9 mouse cellular contexts compared by ENCODE assay signal in genomic region chr1:46066015-46066414, GRCm38 (mm10). TPM values are rescaled to one million over a fixed set of nuclear protein-coding genes. Genes with fewer than 3 reads are reported as not detected.
DNase-seq lines count a peak whose midpoint lies in the region; ATAC-seq and TF ChIP-seq lines count a peak whose summit lies in the region.
"Had no signal": no experiment of that assay in that cellular context is flagged by ENCODE, and none has a peak within 500 bp of the region (broad histone marks: within the 10 kb centered on the region; RNA-seq: fewer than 3 reads in every experiment).

Gene Dnah7b (plus strand): TSS chr1:46066315.

- H3K4me2 ChIP-seq in heart, embryonic 11.5 days, result peak within 1 kb of the TSS; percentile 62
- peak within 1 kb of the TSS; percentile 83 for H3K4me2 ChIP-seq in heart, postnatal 0 days (ENCODE audit: low read depth, low read length)
- peak within 1 kb of the TSS; percentile 63 for H3K4me2 ChIP-seq in liver, postnatal 0 days (ENCODE audit: low read depth, low read length)

- no peak for TF ChIP-seq EP300 in heart, postnatal 0 days (IDR thresholded peaks at IDR 0.05; ENCODE audit: low read depth)
- TF ChIP-seq EP300 in liver, postnatal 0 days (IDR thresholded peaks at IDR 0.05; ENCODE audit: low read depth), result no peak

- H3K36me3 ChIP-seq in heart, embryonic 11.5 days (ENCODE audit: control insufficient read depth, insufficient read depth, low read length), result no peaks in the 10 kb centered on the region
- no peaks in the 10 kb centered on the region for H3K36me3 ChIP-seq in heart, postnatal 0 days (replicated peaks; ENCODE audit: control insufficient read depth, insufficient read depth, low read length)
- H3K36me3 ChIP-seq in liver, postnatal 0 days (replicated peaks; ENCODE audit: insufficient read depth, low read length), result no peaks in the 10 kb centered on the region

- H3K4me3 ChIP-seq in heart, embryonic 11.5 days (ENCODE audit: low read depth, low read length), result peak within 1 kb of the TSS; percentile 61
- peak within 1 kb of the TSS; percentile 53 for H3K4me3 ChIP-seq in bone marrow macrophage, adult 2 months (ENCODE audit: insufficient read depth, low read length)
- peak within 1 kb of the TSS; percentile 68 for H3K4me3 ChIP-seq in heart, postnatal 0 days (ENCODE audit: low read depth, low read length)
- peak within 1 kb of the TSS; percentile 42 for H3K4me3 ChIP-seq in liver, postnatal 0 days (ENCODE audit: low read depth, low read length)

- H3K9me3 ChIP-seq in heart, embryonic 11.5 days (replicated peaks; ENCODE audit: control insufficient read depth, low read length), result no peaks in the 10 kb centered on the region
- no peaks in the 10 kb centered on the region for H3K9me3 ChIP-seq in heart, postnatal 0 days (replicated peaks; ENCODE audit: control insufficient read depth, low read length)
- no peaks in the 10 kb centered on the region for H3K9me3 ChIP-seq in liver, postnatal 0 days (ENCODE audit: low read length)

- TF ChIP-seq CTCF in bone marrow macrophage, adult 2 months (IDR thresholded peaks at IDR 0.05; ENCODE audit: low read depth, low read length), result no peak
- TF ChIP-seq CTCF in heart, postnatal 0 days (IDR thresholded peaks at IDR 0.05; ENCODE audit: low read depth), result no peak
- TF ChIP-seq CTCF in liver, postnatal 0 days (IDR thresholded peaks at IDR 0.05; ENCODE audit: low read depth), result no peak

- no peak for TF ChIP-seq POLR2A in bone marrow macrophage, adult 2 months (IDR thresholded peaks at IDR 0.05; ENCODE audit: borderline replicate concordance, low read depth, low read length)

- H3K9ac ChIP-seq in heart, embryonic 11.5 days (ENCODE audit: low read depth, low read length), result peak within 1 kb of the TSS; percentile 84
- H3K9ac ChIP-seq in heart, postnatal 0 days (replicated peaks; ENCODE audit: low read depth, low read length), result peak within 1 kb of the TSS; percentile 61
- peak within 1 kb of the TSS; percentile 58 for H3K9ac ChIP-seq in liver, postnatal 0 days (replicated peaks)

- H3K27ac ChIP-seq in heart, embryonic 11.5 days (ENCODE audit: low read depth, low read length), result peak within 1 kb of the TSS; percentile 84
- H3K27ac ChIP-seq in bone marrow macrophage, adult 2 months (ENCODE audit: insufficient read depth, low read depth, low read length), result no peak within 1 kb of the TSS
- H3K27ac ChIP-seq in heart, postnatal 0 days (ENCODE audit: low read depth), result peak within 1 kb of the TSS; percentile 76
- H3K27ac ChIP-seq in liver, postnatal 0 days (ENCODE audit: low read depth), result no peak within 1 kb of the TSS

- intact Hi-C loops in heart, postnatal 14 days (cut with DNase I), result no loop called here

- H3K4me1 ChIP-seq in heart, embryonic 11.5 days (ENCODE audit: control insufficient read depth, insufficient read depth, low read length), result no peaks in the 10 kb centered on the region
- H3K4me1 ChIP-seq in bone marrow macrophage, adult 2 months (ENCODE audit: control insufficient read depth, insufficient read depth, low read length), result no peaks in the 10 kb centered on the region
- no peaks in the 10 kb centered on the region for H3K4me1 ChIP-seq in heart, postnatal 0 days (ENCODE audit: control insufficient read depth, insufficient read depth)
- no peaks in the 10 kb centered on the region for H3K4me1 ChIP-seq in liver, postnatal 0 days (ENCODE audit: insufficient read depth)

- WGBS in heart, embryonic 11.5 days (ENCODE audit: insufficient replicate concordance), result 39% methylated on average over 1 of the region's 1 CpGs
- WGBS in heart, postnatal 0 days, result 19% methylated on average over 1 of the region's 1 CpGs
- WGBS in liver, postnatal 0 days (ENCODE audit: insufficient replicate concordance), result 33% methylated on average over 1 of the region's 1 CpGs

- no peaks in the 10 kb centered on the region for H3K27me3 ChIP-seq in heart, embryonic 11.5 days (ENCODE audit: control insufficient read depth, insufficient read depth, low read length)
- no peaks in the 10 kb centered on the region for H3K27me3 ChIP-seq in heart, postnatal 0 days (ENCODE audit: control insufficient read depth, insufficient read depth, low read length)
- H3K27me3 ChIP-seq in liver, postnatal 0 days (ENCODE audit: insufficient read depth, low read length), result no peaks in the 10 kb centered on the region

- DNase-seq in heart, postnatal 14 days, result no peak
- DNase-seq in heart, postnatal 0 days (ENCODE audit: low spot score), result no peak
- DNase-seq in liver, postnatal 0 days, result no peak
- no peak for DNase-seq in MN1 (ENCODE audit: low spot score)
- no peak for DNase-seq in layer of hippocampus, adult 8-10 months (ENCODE audit: low spot score in 2 of 2)
- DNase-seq: thymus, adult 18-20 months had no signal

- no peak for ATAC-seq in heart, embryonic 11.5 days (replicated peaks; ENCODE audit: insufficient number of reproducible peaks, low FRiP score, low TSS enrichment)
- no peak for ATAC-seq in heart, postnatal 0 days (ENCODE audit: insufficient read depth, low read depth)
- ATAC-seq in liver, postnatal 0 days, result no peak
- no peak for ATAC-seq in activated CD4-positive, CD25-positive, alpha-beta regulatory T cell, adult 4 months

RNA-seq across cellular contexts. Expression of gene Dnah7b, which starts in this region (rescaled TPM):
- polyA plus RNA-seq in heart, embryonic 11.5 days (2014; fragmentation: Nextera tagmentation; extraction: Ambion mirVana), result 3.0 and 3.8 TPM in 2 replicates
- under 1 TPM; 0.73 to 0.79 TPM for total RNA-seq in heart, postnatal 14 days (2021)
- not detected in 2 replicates for polyA plus RNA-seq in bone marrow macrophage, adult 2 months (2012; ENCODE audit: insufficient read depth, insufficient read length, missing spikeins)
- total RNA-seq in heart, postnatal 0 days (2014; rRNA removed; ENCODE audit: low replicate concordance), result 1.4 and 2.4 TPM in 2 replicates
- 0.52 and 0.59 TPM in 2 replicates for polyA plus RNA-seq in heart, postnatal 0 days (2015; fragmentation: Nextera tagmentation; extraction: Ambion mirVana)
- polyA plus RNA-seq in liver, postnatal 0 days (2015; fragmentation: Nextera tagmentation; extraction: Ambion mirVana), result 0.08 and 0.19 TPM in 2 replicates
- 1 to 10 TPM in 1 of 2 experiments, not detected in 1; 2.4 TPM for polyA plus RNA-seq in activated CD4-positive, CD25-positive, alpha-beta regulatory T cell, adult 4 months (2017; shearing (Covaris generic))
- total RNA-seq in layer of hippocampus, adult 8-10 months (2022), result 1 to 10 TPM; 2.0 to 3.6 (median 2.5) TPM

Comparison
In these comparisons a context has a peak if more than half of its experiments do, and no peak if none do; other contexts are left out.
1. H3K27ac ChIP-seq: peak in heart, embryonic 11.5 days (single experiment) and heart, postnatal 0 days (single experiment); none in bone marrow macrophage, adult 2 months (single experiment) and liver, postnatal 0 days (single experiment).
2. Peak in every context shown above with its lines, with median percentiles within 50 percentile points of each other: H3K4me2 ChIP-seq, H3K4me3 ChIP-seq and H3K9ac ChIP-seq.